In the genomic region with DNA sequence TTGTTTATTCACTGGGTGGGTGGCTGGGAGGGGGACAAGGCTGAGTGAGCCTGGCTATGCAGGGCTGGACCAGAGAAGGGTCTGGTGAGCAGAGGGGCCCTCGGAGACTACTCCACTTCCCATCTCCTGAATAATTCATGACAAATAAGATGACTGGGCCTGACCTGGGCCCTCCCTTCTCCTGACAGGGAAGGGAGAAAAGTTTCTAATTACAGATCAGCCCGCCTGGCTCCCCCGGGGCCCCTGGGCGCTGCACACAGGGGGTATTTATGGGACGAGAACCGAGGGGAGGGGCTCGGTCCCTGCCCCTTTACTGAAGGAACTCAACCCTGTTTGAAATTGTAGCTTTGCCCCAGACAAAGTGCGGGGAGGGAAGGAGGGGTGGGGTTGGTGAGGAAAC, we compare ENCODE assay signal across 10 mouse cellular contexts. TPM values are rescaled to one million over a fixed set of nuclear protein-coding genes. Genes with fewer than 3 reads are reported as not detected.
A peak's percentile ranks its signal among the peaks of the same experiment; 100 is the strongest.
DNase-seq lines count a peak whose midpoint lies in the region; ATAC-seq and TF ChIP-seq lines count a peak whose summit lies in the region.
"Had no signal": no experiment of that assay in that cellular context is flagged by ENCODE, and none has a peak within 500 bp of the region (broad histone marks: within the 10 kb centered on the region; RNA-seq: fewer than 3 reads in every experiment).

No protein-coding gene starts in this region.

- peak overlapping the region; percentile 32; the same call in 1 of the 2 replicates for H3K4me2 ChIP-seq in kidney, postnatal 0 days (ENCODE audit: low read length)
- H3K4me2 ChIP-seq in embryonic facial prominence, embryonic 15.5 days (replicated peaks), result peak overlapping the region; percentile 8; the same call in 1 of the 2 replicates
- H3K4me2 ChIP-seq in neural tube, embryonic 13.5 days, result peak overlapping the region; percentile 14; the same call in 1 of the 2 replicates
- H3K4me2 ChIP-seq: stomach, embryonic 15.5 days had no signal

- peaks cover 26% of the 10 kb centered on the region for H3K27me3 ChIP-seq in heart, embryonic 10.5 days (ENCODE audit: insufficient read depth, poor library complexity, severe bottlenecking)
- H3K27me3 ChIP-seq in kidney, postnatal 0 days (ENCODE audit: insufficient read depth, low read length), result no peaks in the 10 kb centered on the region
- H3K27me3 ChIP-seq in embryonic facial prominence, embryonic 15.5 days, result no peaks in the 10 kb centered on the region
- no peaks in the 10 kb centered on the region for H3K27me3 ChIP-seq in neural tube, embryonic 13.5 days
- H3K27me3 ChIP-seq: stomach, embryonic 15.5 days had no signal

- WGBS in heart, embryonic 10.5 days, result 3% methylated on average over 8 of the region's 8 CpGs
- WGBS in kidney, postnatal 0 days, result 4% methylated on average over 8 of the region's 8 CpGs
- 10% methylated on average over 8 of the region's 8 CpGs for WGBS in embryonic facial prominence, embryonic 15.5 days
- WGBS in neural tube, embryonic 13.5 days, result 3% methylated on average over 8 of the region's 8 CpGs

- TF ChIP-seq CTCF in kidney, postnatal 0 days (IDR thresholded peaks at IDR 0.05; ENCODE audit: low read depth), result no peak

- no peaks in the 10 kb centered on the region for H3K36me3 ChIP-seq in heart, embryonic 10.5 days
- no peaks in the 10 kb centered on the region for H3K36me3 ChIP-seq in kidney, postnatal 0 days (ENCODE audit: insufficient read depth, low read length)
- no peaks in the 10 kb centered on the region for H3K36me3 ChIP-seq in embryonic facial prominence, embryonic 15.5 days
- no peaks in the 10 kb centered on the region for H3K36me3 ChIP-seq in neural tube, embryonic 13.5 days
- H3K36me3 ChIP-seq: stomach, embryonic 15.5 days had no signal

- peak overlapping the region; percentile 70 for H3K27ac ChIP-seq in heart, embryonic 10.5 days
- peak overlapping the region; percentile 36; the same call in 1 of the 2 replicates for H3K27ac ChIP-seq in kidney, postnatal 0 days
- H3K27ac ChIP-seq in embryonic facial prominence, embryonic 15.5 days (replicated peaks), result peak overlapping the region; percentile 8
- H3K27ac ChIP-seq in neural tube, embryonic 13.5 days (replicated peaks), result peak overlapping the region; percentile 38; the same call in 1 of the 2 replicates
- H3K27ac ChIP-seq: stomach, embryonic 15.5 days had no signal

- peak; percentile 76 for ATAC-seq in kidney, postnatal 0 days (replicated peaks; ENCODE audit: low FRiP score, low read depth)
- ATAC-seq in embryonic facial prominence, embryonic 15.5 days (ENCODE audit: insufficient number of reproducible peaks, low FRiP score, low TSS enrichment, low read depth), result no peak; the same call in 1 of the 2 replicates
- no peak for ATAC-seq in neural tube, embryonic 13.5 days (ENCODE audit: low read depth)
- ATAC-seq: liver, postnatal 0 days had no signal

- peak overlapping the region; percentile 38 for H3K4me3 ChIP-seq in heart, embryonic 10.5 days
- no peak overlapping the region for H3K4me3 ChIP-seq in kidney, postnatal 0 days (replicated peaks; ENCODE audit: low read depth, low read length)
- H3K4me3 ChIP-seq in embryonic facial prominence, embryonic 15.5 days (replicated peaks), result no peak overlapping the region
- H3K4me3 ChIP-seq in neural tube, embryonic 13.5 days, result no peak overlapping the region
- H3K4me3 ChIP-seq: stomach, embryonic 15.5 days had no signal

- H3K4me1 ChIP-seq in heart, embryonic 10.5 days, result peaks cover 39% of the 10 kb centered on the region
- H3K4me1 ChIP-seq in kidney, postnatal 0 days (replicated peaks; ENCODE audit: insufficient read depth, low read length), result peaks cover 3% of the 10 kb centered on the region; the same call in 1 of the 2 replicates
- H3K4me1 ChIP-seq in embryonic facial prominence, embryonic 15.5 days, result peaks cover 25% of the 10 kb centered on the region
- peaks cover 33% of the 10 kb centered on the region for H3K4me1 ChIP-seq in neural tube, embryonic 13.5 days (replicated peaks)

- no peak for DNase-seq in heart, embryonic 10.5 days (ENCODE audit: low spot score)
- no peak for DNase-seq in heart, adult 9 months (ENCODE audit: low spot score in 2 of 2)
- DNase-seq in kidney, postnatal 0 days (ENCODE audit: low spot score), result peak; percentile 75
- no peak for DNase-seq in kidney, adult 8-10 months
- no peak for DNase-seq in frontal cortex, adult 2 months (ENCODE audit: extremely low spot score in 1 of 2, low spot score in 1 of 2)
- DNase-seq in cerebellum, postnatal 10 days, result no peak
- DNase-seq: liver, postnatal 0 days had no signal

- H3K9me3 ChIP-seq in heart, embryonic 10.5 days, result no peaks in the 10 kb centered on the region
- no peaks in the 10 kb centered on the region for H3K9me3 ChIP-seq in kidney, postnatal 0 days (replicated peaks; ENCODE audit: low read length)
- H3K9me3 ChIP-seq in embryonic facial prominence, embryonic 15.5 days (replicated peaks), result no peaks in the 10 kb centered on the region
- H3K9me3 ChIP-seq in neural tube, embryonic 13.5 days, result no peaks in the 10 kb centered on the region
- H3K9me3 ChIP-seq: stomach, embryonic 15.5 days had no signal

- no peak overlapping the region for H3K9ac ChIP-seq in kidney, postnatal 0 days (ENCODE audit: low read depth, low read length)
- H3K9ac ChIP-seq in embryonic facial prominence, embryonic 15.5 days, result no peak overlapping the region
- H3K9ac ChIP-seq in neural tube, embryonic 13.5 days, result no peak overlapping the region
- H3K9ac ChIP-seq: liver, postnatal 0 days; stomach, embryonic 15.5 days had no signal

RNA-seq across cellular contexts. Expression of gene Msi1, which starts 35.2 kb away (rescaled TPM):
- polyA plus RNA-seq in heart, embryonic 10.5 days (2016; fragmentation: Nextera tagmentation; extraction: Ambion mirVana), result 9.6 and 17.1 TPM in 2 replicates
- polyA plus RNA-seq in kidney, postnatal 0 days (2015; fragmentation: Nextera tagmentation; extraction: Ambion mirVana), result 12.4 and 13.3 TPM in 2 replicates
- polyA plus RNA-seq in embryonic facial prominence, embryonic 15.5 days (2015; fragmentation: Nextera tagmentation; extraction: Ambion mirVana), result 14.1 and 19.1 TPM in 2 replicates
- 66.5 and 66.7 TPM in 2 replicates for polyA plus RNA-seq in neural tube, embryonic 13.5 days (2015; fragmentation: Nextera tagmentation; extraction: Ambion mirVana)
- polyA plus RNA-seq in frontal cortex, adult 2 months (2012; rRNA removed), result 58.3 and 61.5 TPM in 2 replicates

RNA-seq across cellular contexts. Expression of gene Cox6a1, which starts 45.4 kb away (rescaled TPM):
- polyA plus RNA-seq in heart, embryonic 10.5 days (2016; fragmentation: Nextera tagmentation; extraction: Ambion mirVana), result 1,049 and 1,325 TPM in 2 replicates
- 1,591 and 1,635 TPM in 2 replicates for polyA plus RNA-seq in kidney, postnatal 0 days (2015; fragmentation: Nextera tagmentation; extraction: Ambion mirVana)
- polyA plus RNA-seq in embryonic facial prominence, embryonic 15.5 days (2015; fragmentation: Nextera tagmentation; extraction: Ambion mirVana), result 850 and 892 TPM in 2 replicates
- polyA plus RNA-seq in neural tube, embryonic 13.5 days (2015; fragmentation: Nextera tagmentation; extraction: Ambion mirVana), result 1,130 and 1,174 TPM in 2 replicates
- 2,228 and 3,541 TPM in 2 replicates for polyA plus RNA-seq in frontal cortex, adult 2 months (2012; rRNA removed)

RNA-seq across cellular contexts. Expression of gene Triap1, which starts 53.2 kb away (rescaled TPM):
- polyA plus RNA-seq in heart, embryonic 10.5 days (2016; fragmentation: Nextera tagmentation; extraction: Ambion mirVana), result 40.3 and 46.7 TPM in 2 replicates
- 58.7 and 59.0 TPM in 2 replicates for polyA plus RNA-seq in kidney, postnatal 0 days (2015; fragmentation: Nextera tagmentation; extraction: Ambion mirVana)
- 56.4 and 66.2 TPM in 2 replicates for polyA plus RNA-seq in embryonic facial prominence, embryonic 15.5 days (2015; fragmentation: Nextera tagmentation; extraction: Ambion mirVana)
- 49.7 and 54.8 TPM in 2 replicates for polyA plus RNA-seq in neural tube, embryonic 13.5 days (2015; fragmentation: Nextera tagmentation; extraction: Ambion mirVana)
- polyA plus RNA-seq in frontal cortex, adult 2 months (2012; rRNA removed), result 22.2 and 24.1 TPM in 2 replicates

RNA-seq across cellular contexts. Expression of gene Gatc, which starts 53.2 kb away (rescaled TPM):
- 22.8 and 25.8 TPM in 2 replicates for polyA plus RNA-seq in heart, embryonic 10.5 days (2016; fragmentation: Nextera tagmentation; extraction: Ambion mirVana)
- 19.8 and 20.8 TPM in 2 replicates for polyA plus RNA-seq in kidney, postnatal 0 days (2015; fragmentation: Nextera tagmentation; extraction: Ambion mirVana)
- 28.7 and 33.9 TPM in 2 replicates for polyA plus RNA-seq in embryonic facial prominence, embryonic 15.5 days (2015; fragmentation: Nextera tagmentation; extraction: Ambion mirVana)
- 36.7 and 41.1 TPM in 2 replicates for polyA plus RNA-seq in neural tube, embryonic 13.5 days (2015; fragmentation: Nextera tagmentation; extraction: Ambion mirVana)
- polyA plus RNA-seq in frontal cortex, adult 2 months (2012; rRNA removed), result 32.8 and 33.0 TPM in 2 replicates

Comparison
In these comparisons a context has a peak if more than half of its experiments do, and no peak if none do; other contexts are left out.
1. H3K27ac ChIP-seq: peak in every context shown above with its lines; median percentile 70 in heart, embryonic 10.5 days; 38 in neural tube, embryonic 13.5 days; 36 in kidney, postnatal 0 days; 8 in embryonic facial prominence, embryonic 15.5 days.